Mouse (Mus musculus): ENCODE results near the gene Cdc42se2.
A peak's percentile ranks its signal among the peaks of the same experiment; 100 is the strongest.

The Cdc42se2 gene

GRCm38 (mm10) chr11:54748891-54749290 is 38.6 kb downstream of the Cdc42se2 start:
- DNase-seq = no peak

GRCm38 (mm10) chr11:54744231-54744630 is 43.2 kb downstream of the Cdc42se2 start:
- no peak for DNase-seq

GRCm38 (mm10) chr11:54741330-54741729 is 46.1 kb downstream of the Cdc42se2 start:
- no peak for DNase-seq

GRCm38 (mm10) chr11:54739012-54739750 is 48.3 kb downstream of the Cdc42se2 start:
- no peak for DNase-seq

GRCm38 (mm10) chr11:54736903-54737302 is 50.6 kb downstream of the Cdc42se2 start:
- DNase-seq = no peak

- no peak for DNase-seq
Observed at GRCm38 (mm10) chr11:54735114-54735513, 52.4 kb downstream of the Cdc42se2 start.

GRCm38 (mm10) chr11:54733546-54733945 is 53.9 kb downstream of the Cdc42se2 start:
- no peak for DNase-seq

- no peak for DNase-seq
Observed at GRCm38 (mm10) chr11:54731367-54731766, 56.1 kb downstream of the Cdc42se2 start.

- no peak for DNase-seq
Observed at GRCm38 (mm10) chr11:54730931-54731330, 56.5 kb downstream of the Cdc42se2 start.

- no peak for DNase-seq
Observed at GRCm38 (mm10) chr11:54729311-54729710, 58.2 kb downstream of the Cdc42se2 start.

- DNase-seq = no peak
Observed at GRCm38 (mm10) chr11:54728371-54728770, 59.1 kb downstream of the Cdc42se2 start.

- DNase-seq = no peak
Observed at GRCm38 (mm10) chr11:54727327-54727901, 60.1 kb downstream of the Cdc42se2 start.

GRCm38 (mm10) chr11:54726571-54727062 is 60.9 kb downstream of the Cdc42se2 start:
- no peak for DNase-seq

GRCm38 (mm10) chr11:54724353-54725034 is 63.0 kb downstream of the Cdc42se2 start:
- DNase-seq = peak in 1 of 2 experiments; percentile 21

- no peak for DNase-seq
Observed at GRCm38 (mm10) chr11:54722057-54722456, 65.4 kb downstream of the Cdc42se2 start.

GRCm38 (mm10) chr11:54718601-54719000 is 68.9 kb downstream of the Cdc42se2 start:
- no peak for DNase-seq

- DNase-seq = no peak
Observed at GRCm38 (mm10) chr11:54717893-54718292, 69.6 kb downstream of the Cdc42se2 start.

GRCm38 (mm10) chr11:54712849-54713248 is 74.6 kb downstream of the Cdc42se2 start:
- DNase-seq = no peak

GRCm38 (mm10) chr11:54710512-54711293 is 76.8 kb downstream of the Cdc42se2 start:
- DNase-seq = no peak

GRCm38 (mm10) chr11:54709645-54710044 is 77.8 kb downstream of the Cdc42se2 start:
- no peak for DNase-seq

- DNase-seq = no peak
Observed at GRCm38 (mm10) chr11:54708153-54708552, 79.3 kb downstream of the Cdc42se2 start.

GRCm38 (mm10) chr11:54703306-54703705 is 84.2 kb downstream of the Cdc42se2 start:
- DNase-seq = peak; percentile 69 to 75

GRCm38 (mm10) chr11:54701848-54702247 is 85.6 kb downstream of the Cdc42se2 start:
- no peak for DNase-seq

Data from cerebellum, adult 18-20 months (tissue).